Mouse (Mus musculus) midbrain, embryonic 12.5 days (tissue): ENCODE measurements around the gene Gm826. TPM values are rescaled to one million over a fixed set of nuclear protein-coding genes. Genes with fewer than 3 reads are reported as not detected.

Source experiments
- ATAC-seq: fragments of 200-750 bp; cut with Nextera tagmentation; 2 replicates; pipeline ENCODE4 v1.8.0; 2017; ENCODE audit warnings: low read depth, moderate TSS enrichment, moderate library complexity; ENCODE audit not compliant: low FRiP score
- H3K27ac ChIP-seq: fragments of 300-500 bp; sonication (generic); replicated peaks from 2 replicates; pipeline ENCODE4 v1.5.1; 2016; ENCODE audit warnings: mild to moderate bottlenecking
- H3K27me3 ChIP-seq: fragments of 300-500 bp; sonication (generic); 2 replicates; pipeline ENCODE4 v1.6.1; 2016; ENCODE audit warnings: mild to moderate bottlenecking
- H3K36me3 ChIP-seq: fragments of 300-500 bp; sonication (generic); 2 replicates; pipeline ENCODE4 v1.6.1; 2016
- H3K4me1 ChIP-seq: fragments of 300-500 bp; sonication (generic); 2 replicates; pipeline ENCODE4 v1.6.1; 2016
- H3K4me2 ChIP-seq: fragments of 300-500 bp; sonication (generic); replicated peaks from 2 replicates; pipeline ENCODE4 v1.6.1; 2016; ENCODE audit warnings: mild to moderate bottlenecking, moderate library complexity
- H3K4me3 ChIP-seq: fragments of 300-500 bp; sonication (generic); 2 replicates; pipeline ENCODE4 v1.5.1; 2016; ENCODE audit warnings: mild to moderate bottlenecking
- H3K9ac ChIP-seq: fragments of 300-500 bp; sonication (generic); replicated peaks from 2 replicates; pipeline ENCODE4 v1.6.1; 2016; ENCODE audit warnings: mild to moderate bottlenecking, moderate library complexity
- H3K9me3 ChIP-seq: fragments of 300-500 bp; sonication (generic); 2 replicates; pipeline ENCODE4 v1.6.1; 2016; ENCODE audit warnings: mild to moderate bottlenecking
- WGBS: fragments of 180-500 bp; shearing (Covaris S2); methylation state at CpG from one replicate; pipeline ENCODE4 v1.1.7; 2016; 5-methylcytosine and 5-hydroxymethylcytosine counted together
- polyA plus RNA-seq: library from polyadenylated mRNA; unstranded; fragments of >200 nt; fragmentation: Nextera tagmentation; extraction: Ambion mirVana; gene quantifications from 2 replicates; pipeline ENCODE4 v1.2.1, GENCODE M21; 2016

The Gm826 gene
- polyA plus RNA-seq, 1 experiment from 2014 or later = 0.33 TPM

DNA sequence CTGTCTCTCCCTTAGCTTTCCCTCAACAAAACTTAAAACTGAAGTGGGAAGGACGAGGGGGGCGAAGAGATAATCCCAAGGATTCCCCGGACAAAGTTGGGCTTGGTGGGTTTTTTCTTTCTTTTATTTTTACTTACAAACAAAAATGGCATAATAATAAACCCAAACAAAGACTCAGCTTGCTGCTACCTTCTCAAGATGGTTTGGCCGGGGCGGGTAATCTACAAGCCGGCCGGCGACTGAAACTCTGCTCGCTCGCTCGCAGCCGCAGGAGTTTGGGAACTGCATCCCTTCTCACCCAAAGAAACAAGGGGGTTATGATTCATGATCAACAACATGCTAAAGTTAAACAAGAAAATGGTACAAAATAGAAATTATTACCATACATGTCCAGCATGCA is 30.7 kb upstream of the Gm826 start:
- Histone ChIP-seq H3K27ac (no peak overlapping the region), H3K9me3 (no peaks in the 10 kb centered on the region), H3K36me3 (no peaks in the 10 kb centered on the region), H3K4me3 (peak overlapping the region; percentile 54), H3K4me1 (peaks cover 42% of the 10 kb centered on the region), H3K4me2 (peak overlapping the region; percentile 95), H3K27me3 (peaks cover 81% of the 10 kb centered on the region), H3K9ac (no peak overlapping the region)
- 2% methylated on average over 12 of the region's 12 CpGs for WGBS
- no peak for ATAC-seq

- H3K9me3 ChIP-seq = no peaks in the 10 kb centered on the region
Measured at GRCm38 (mm10) chr2:160364128-160364650, 30.2 kb upstream of the Gm826 start.

GRCm38 (mm10) chr2:160363201-160363600 is 29.2 kb upstream of the Gm826 start:
- H3K4me2 ChIP-seq = no peak overlapping the region
- H3K4me3 ChIP-seq = no peak overlapping the region
- no peak overlapping the region for H3K27ac ChIP-seq
- no peaks in the 10 kb centered on the region for H3K36me3 ChIP-seq
- no peak for ATAC-seq
- H3K27me3 ChIP-seq = peaks cover 81% of the 10 kb centered on the region
- H3K9me3 ChIP-seq = no peaks in the 10 kb centered on the region
- H3K4me1 ChIP-seq = peaks cover 31% of the 10 kb centered on the region
- H3K9ac ChIP-seq = no peak overlapping the region
- WGBS = 3% methylated on average over 4 of the region's 4 CpGs

More at GRCm38 (mm10) chr2:160364128-160364650, 30.2 kb upstream of the Gm826 start:
- Histone ChIP-seq H3K4me2 (peak overlapping the region; percentile 95), H3K36me3 (no peaks in the 10 kb centered on the region), H3K27ac (no peak overlapping the region), H3K4me3 (peak overlapping the region; percentile 54), H3K4me1 (peaks cover 39% of the 10 kb centered on the region), H3K9ac (no peak overlapping the region), H3K27me3 (peaks cover 81% of the 10 kb centered on the region)
- 2% methylated on average over 9 of the region's 9 CpGs for WGBS
- no peak for ATAC-seq

DNA sequence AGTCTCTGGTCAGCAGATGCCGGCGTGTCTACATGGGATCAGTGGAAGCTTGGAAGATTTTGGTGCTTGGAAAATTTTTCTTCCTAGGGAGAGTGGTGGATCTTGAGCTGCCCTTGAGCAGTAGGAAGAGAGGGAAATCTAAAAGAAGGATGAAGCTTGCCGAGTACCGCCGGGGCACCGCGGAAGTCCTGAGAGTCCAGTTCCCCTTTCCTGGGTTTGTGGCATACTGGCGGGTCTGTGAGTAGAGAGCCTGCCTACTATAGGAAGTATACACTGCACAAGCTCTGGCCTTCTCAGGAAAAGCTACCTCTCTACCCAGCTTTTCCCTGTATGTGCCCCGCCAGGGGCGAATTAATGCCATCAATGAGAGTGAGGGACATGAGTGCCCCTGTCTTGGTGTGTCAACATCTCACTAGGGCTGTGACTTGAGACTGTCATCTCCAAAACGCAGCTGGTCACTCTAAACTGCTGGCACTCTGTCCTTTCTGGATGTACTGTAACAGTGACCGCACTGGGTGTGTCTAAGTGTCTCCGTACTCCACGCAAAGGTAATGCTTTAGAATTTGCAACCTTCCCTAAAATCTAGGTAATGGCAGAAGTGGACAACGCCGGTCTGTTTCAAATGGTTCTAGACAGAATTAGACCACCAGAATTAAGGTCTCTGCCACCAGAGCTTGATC is 27.6 kb upstream of the Gm826 start:
- WGBS = 7% methylated on average over 16 of the region's 16 CpGs
- Histone ChIP-seq H3K27ac (no peak overlapping the region), H3K9me3 (no peaks in the 10 kb centered on the region), H3K4me1 (peaks cover 30% of the 10 kb centered on the region), H3K36me3 (no peaks in the 10 kb centered on the region), H3K9ac (no peak overlapping the region), H3K4me2 (no peak overlapping the region), H3K27me3 (peaks cover 88% of the 10 kb centered on the region), H3K4me3 (no peak overlapping the region)
- no peak for ATAC-seq

- H3K4me1 ChIP-seq = peaks cover 18% of the 10 kb centered on the region
- WGBS = 5% methylated on average over 8 of the region's 8 CpGs
- no peak overlapping the region for H3K9ac ChIP-seq
- H3K36me3 ChIP-seq = no peaks in the 10 kb centered on the region
- H3K4me3 ChIP-seq = no peak overlapping the region
- H3K9me3 ChIP-seq = no peaks in the 10 kb centered on the region
- no peak overlapping the region for H3K27ac ChIP-seq
- H3K27me3 ChIP-seq = peaks cover 76% of the 10 kb centered on the region
- no peak overlapping the region for H3K4me2 ChIP-seq
- ATAC-seq = no peak
Measured at GRCm38 (mm10) chr2:160360234-160360874, 26.4 kb upstream of the Gm826 start.

GRCm38 (mm10) chr2:160358896-160359295 is 24.9 kb upstream of the Gm826 start:
- Histone ChIP-seq H3K27me3 (peaks cover 64% of the 10 kb centered on the region), H3K9me3 (no peaks in the 10 kb centered on the region), H3K36me3 (no peaks in the 10 kb centered on the region), H3K27ac (no peak overlapping the region), H3K4me2 (no peak overlapping the region), H3K9ac (no peak overlapping the region), H3K4me3 (no peak overlapping the region), H3K4me1 (peaks cover 5% of the 10 kb centered on the region; the same call in 1 of the 2 replicates)
- WGBS = 5% methylated on average over 4 of the region's 4 CpGs
- ATAC-seq = peak; percentile 31; the same call in 1 of the 2 replicates

DNA sequence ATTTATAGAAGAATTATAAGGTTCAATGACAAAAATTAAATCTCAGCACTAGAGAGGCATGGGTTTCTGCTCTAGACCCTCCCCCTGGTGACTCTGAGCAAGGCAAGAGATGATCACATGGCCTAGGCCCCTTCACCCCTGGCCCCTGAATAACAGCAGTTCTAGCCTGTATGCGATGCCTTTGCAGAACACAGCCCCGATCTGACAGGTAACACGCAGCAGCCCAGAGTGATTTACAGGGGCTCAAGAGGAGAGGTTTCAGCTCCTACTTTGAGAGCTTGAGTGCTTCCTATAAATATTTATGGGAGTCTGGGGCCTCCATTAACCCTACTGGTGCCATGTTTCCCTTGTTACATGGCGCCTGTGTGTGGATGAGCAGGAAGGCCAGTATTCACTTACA is 23.5 kb upstream of the Gm826 start:
- peaks cover 59% of the 10 kb centered on the region for H3K27me3 ChIP-seq
- H3K4me3 ChIP-seq = no peak overlapping the region
- no peaks in the 10 kb centered on the region for H3K9me3 ChIP-seq
- 55% methylated on average over 4 of the region's 4 CpGs for WGBS
- ATAC-seq = peak; percentile 42
- no peak overlapping the region for H3K9ac ChIP-seq
- no peaks in the 10 kb centered on the region for H3K36me3 ChIP-seq
- no peak overlapping the region for H3K27ac ChIP-seq
- peaks cover 5% of the 10 kb centered on the region; the same call in 1 of the 2 replicates for H3K4me1 ChIP-seq
- H3K4me2 ChIP-seq = no peak overlapping the region

DNA sequence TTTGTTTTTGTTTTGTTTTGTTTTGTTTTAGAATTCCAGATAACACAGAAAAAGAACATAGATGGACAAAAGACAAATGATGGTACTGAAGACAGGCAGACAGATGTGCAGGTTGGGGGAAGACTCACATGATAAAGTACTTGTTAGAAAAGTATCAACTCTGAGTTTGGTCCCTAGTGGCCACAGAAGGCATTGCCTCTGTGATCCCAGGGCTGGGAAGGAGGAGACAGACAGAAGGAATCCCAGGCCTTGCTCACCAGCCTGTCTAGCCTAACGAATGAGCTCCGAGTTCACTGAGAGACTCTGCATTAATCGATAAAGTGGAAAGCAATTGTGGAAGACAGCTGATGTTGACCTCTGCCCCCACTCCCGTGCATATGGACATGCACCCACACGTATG is 22.2 kb upstream of the Gm826 start:
- Histone ChIP-seq H3K27me3 (peaks cover 49% of the 10 kb centered on the region), H3K4me3 (no peak overlapping the region), H3K4me1 (peaks cover 5% of the 10 kb centered on the region; the same call in 1 of the 2 replicates), H3K4me2 (no peak overlapping the region), H3K36me3 (no peaks in the 10 kb centered on the region), H3K27ac (no peak overlapping the region), H3K9ac (no peak overlapping the region), H3K9me3 (no peaks in the 10 kb centered on the region)
- ATAC-seq = no peak
- 60% methylated on average over 5 of the region's 5 CpGs for WGBS

GRCm38 (mm10) chr2:160354319-160354718 is 20.4 kb upstream of the Gm826 start:
- Histone ChIP-seq H3K27ac (no peak overlapping the region), H3K4me1 (peaks cover 5% of the 10 kb centered on the region; the same call in 1 of the 2 replicates), H3K9me3 (no peaks in the 10 kb centered on the region), H3K27me3 (peaks cover 31% of the 10 kb centered on the region), H3K36me3 (no peaks in the 10 kb centered on the region), H3K4me2 (no peak overlapping the region), H3K9ac (no peak overlapping the region), H3K4me3 (no peak overlapping the region)
- no peak for ATAC-seq
- 59% methylated on average over 2 of the region's 2 CpGs for whole genome bisulfite sequencing

- Histone ChIP-seq H3K27me3 (peaks cover 23% of the 10 kb centered on the region), H3K4me2 (no peak overlapping the region), H3K4me1 (peaks cover 7% of the 10 kb centered on the region; the same call in 1 of the 2 replicates), H3K27ac (no peak overlapping the region), H3K36me3 (no peaks in the 10 kb centered on the region), H3K9me3 (no peaks in the 10 kb centered on the region), H3K4me3 (no peak overlapping the region), H3K9ac (no peak overlapping the region)
- no peak for ATAC-seq
- WGBS = 77% methylated on average over 2 of the region's 2 CpGs
Measured at GRCm38 (mm10) chr2:160353581-160353980, 19.6 kb upstream of the Gm826 start.

DNA sequence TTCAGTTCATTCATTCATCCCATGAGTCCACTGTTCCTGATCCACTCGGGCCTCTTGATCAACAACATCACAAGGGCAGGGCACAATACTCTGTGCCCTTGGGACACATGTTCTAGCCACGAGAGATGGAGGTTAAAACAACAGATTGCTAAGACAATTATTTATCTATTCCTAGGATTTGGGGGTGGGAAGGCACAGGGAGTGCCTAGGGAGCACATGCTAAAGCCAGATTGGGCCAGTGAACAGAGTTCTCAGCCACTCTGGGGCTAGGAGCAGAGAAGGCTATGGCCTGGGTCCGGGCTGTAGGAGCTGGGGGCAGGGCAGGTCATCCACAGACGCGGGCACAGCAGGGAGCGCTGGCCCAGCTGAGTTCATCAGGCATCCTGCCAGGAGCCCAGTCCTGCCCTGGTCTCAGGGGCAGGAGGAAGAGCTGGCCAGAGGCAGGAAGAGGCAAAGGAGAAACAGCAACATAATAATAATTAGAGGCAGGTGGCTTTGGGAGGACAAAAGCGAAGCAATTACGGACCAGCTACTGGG is 17.1 kb upstream of the Gm826 start:
- no peak overlapping the region for H3K27ac ChIP-seq
- WGBS = 35% methylated on average over 8 of the region's 8 CpGs

DNA sequence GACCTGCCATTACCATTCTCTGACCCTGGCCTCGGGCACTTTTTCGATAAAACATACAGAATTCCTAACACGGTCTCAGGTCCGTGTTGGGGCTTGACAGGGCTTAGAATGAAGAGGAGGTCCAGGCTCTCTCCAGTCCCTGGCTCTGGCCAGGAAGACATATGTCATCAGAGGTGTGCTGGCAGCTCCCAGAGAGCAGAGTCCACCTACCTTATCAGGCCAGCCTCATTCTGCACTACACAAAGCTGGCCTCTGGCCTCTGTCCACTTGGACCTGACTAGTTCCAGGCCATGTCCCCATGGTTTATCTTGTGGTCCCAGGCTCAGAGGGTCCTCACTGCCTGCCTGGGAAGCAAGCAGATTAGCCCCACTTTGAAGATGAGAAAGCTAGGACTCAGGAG is 15.6 kb upstream of the Gm826 start:
- peaks cover 7% of the 10 kb centered on the region; the same call in 1 of the 2 replicates for H3K4me1 ChIP-seq
- no peak overlapping the region for H3K9ac ChIP-seq
- no peak for ATAC-seq
- H3K36me3 ChIP-seq = no peaks in the 10 kb centered on the region
- no peak overlapping the region for H3K4me2 ChIP-seq
- 82% methylated on average over 4 of the region's 4 CpGs for WGBS
- H3K4me3 ChIP-seq = no peak overlapping the region
- H3K9me3 ChIP-seq = no peaks in the 10 kb centered on the region
- peaks cover 12% of the 10 kb centered on the region for H3K27me3 ChIP-seq
- no peak overlapping the region for H3K27ac ChIP-seq

More for the DNA sequence above, 17.1 kb upstream of the Gm826 start:
- Histone ChIP-seq H3K36me3 (no peaks in the 10 kb centered on the region), H3K27me3 (peaks cover 9% of the 10 kb centered on the region), H3K4me1 (peaks cover 7% of the 10 kb centered on the region; the same call in 1 of the 2 replicates), H3K9me3 (no peaks in the 10 kb centered on the region), H3K4me3 (no peak overlapping the region), H3K9ac (no peak overlapping the region), H3K4me2 (no peak overlapping the region)
- ATAC-seq = no peak
